Mouse (Mus musculus): Measurements from ENCODE around the gene Prss36. TPM values are rescaled to one million over a fixed set of nuclear protein-coding genes. Genes with fewer than 3 reads are reported as not detected.

Gene Prss36
- polyA plus RNA-seq, 1 experiment: 15.9 TPM

DNA sequence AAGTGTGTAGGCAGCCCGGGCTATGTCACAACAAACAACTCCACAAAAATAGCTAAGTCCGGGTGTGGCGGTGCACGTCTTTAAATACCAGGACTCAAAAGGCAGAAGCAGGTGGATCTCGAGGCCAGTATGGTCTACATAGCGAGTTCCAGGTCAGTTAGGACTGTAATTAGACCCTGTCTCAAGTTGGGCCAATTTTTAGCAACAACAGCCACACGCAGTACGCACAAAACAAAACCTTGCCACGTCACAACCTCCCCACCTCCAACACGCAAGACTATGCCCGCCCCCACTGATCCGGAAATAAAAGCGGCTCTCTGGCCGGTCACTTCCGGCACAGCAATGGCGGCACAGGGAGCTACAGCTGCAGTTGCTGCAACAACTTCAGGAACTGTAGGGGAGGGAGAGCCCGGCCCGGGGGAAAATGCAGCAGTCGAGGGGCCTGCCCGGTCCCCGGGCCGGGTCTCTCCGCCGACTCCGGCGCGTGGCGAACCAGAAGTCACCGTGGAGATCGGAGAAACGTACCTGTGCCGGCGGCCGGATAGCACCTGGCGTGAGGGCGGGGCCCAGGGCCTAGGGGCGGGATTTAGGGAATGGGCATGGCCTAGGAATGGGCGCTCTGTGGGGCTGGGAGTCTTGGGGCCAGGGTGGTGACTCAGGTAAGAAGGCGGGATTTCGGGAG lies 34.2 kb downstream of the Prss36 start, which contains the start of gene Kat8:
TSS of gene Kat8 (plus strand) at position 327 of the 682 bp plus-strand sequence.
- no peak for TF ChIP-seq CTCF (IDR thresholded peaks at IDR 0.05; ENCODE audit: borderline replicate concordance, insufficient read depth, low read depth, low read length)
- peak; percentile 86; the same call in 1 of the 2 replicates for TF ChIP-seq POLR2A (IDR thresholded peaks at IDR 0.05; ENCODE audit: borderline replicate concordance, insufficient read depth, low read length)
- peak; percentile 89 to 91 for DNase-seq
- H3K4me3 ChIP-seq (replicated peaks; ENCODE audit: insufficient read depth, low read depth, low read length): peak within 1 kb of the TSS; percentile 90
- peak within 1 kb of the TSS; percentile 97 for H3K27ac ChIP-seq (ENCODE audit: insufficient read depth, low read length)
- no peaks in the 10 kb centered on the region for H3K4me1 ChIP-seq (ENCODE audit: control insufficient read depth, insufficient read depth, low read length)
- 2% methylated on average over 40 of the region's 40 CpGs for WGBS
- no peaks in the 10 kb centered on the region for H3K27me3 ChIP-seq (ENCODE audit: control insufficient read depth, insufficient read depth, low read length)

DNA sequence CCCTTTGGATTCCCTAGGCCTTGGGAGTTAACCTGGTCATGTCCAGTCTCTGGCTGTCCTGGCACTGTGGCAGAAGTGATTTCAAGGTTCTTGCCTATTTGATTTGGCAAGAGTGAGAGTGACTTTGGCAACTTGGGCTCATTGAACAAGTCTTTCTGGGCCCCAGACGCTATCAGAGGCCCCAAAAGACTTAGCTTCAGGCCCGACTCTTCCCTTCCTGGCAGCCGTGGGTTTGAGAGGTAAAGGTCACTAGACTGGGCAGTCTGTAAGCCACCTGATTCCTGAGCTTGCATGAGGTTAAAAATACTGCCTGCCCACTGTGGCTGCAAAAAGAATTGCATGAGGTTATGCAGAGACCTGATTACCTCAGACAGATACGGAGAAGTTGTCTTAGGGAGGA lies 37.9 kb downstream of the Prss36 start:
- H3K4me1 ChIP-seq (ENCODE audit: control insufficient read depth, insufficient read depth, low read length): peaks cover 6% of the 10 kb centered on the region; the same call in 1 of the 2 replicates
- no peak overlapping the region for H3K4me3 ChIP-seq (replicated peaks; ENCODE audit: insufficient read depth, low read depth, low read length)
- 88% methylated on average over 4 of the region's 4 CpGs for WGBS
- H3K27ac ChIP-seq (ENCODE audit: insufficient read depth, low read length): no peak overlapping the region
- no peaks in the 10 kb centered on the region for H3K27me3 ChIP-seq (ENCODE audit: control insufficient read depth, insufficient read depth, low read length)
- DNase-seq: no peak
- TF ChIP-seq POLR2A (IDR thresholded peaks at IDR 0.05; ENCODE audit: borderline replicate concordance, insufficient read depth, low read length) (no peak), CTCF (IDR thresholded peaks at IDR 0.05; ENCODE audit: borderline replicate concordance, insufficient read depth, low read depth, low read length) (no peak)

DNA sequence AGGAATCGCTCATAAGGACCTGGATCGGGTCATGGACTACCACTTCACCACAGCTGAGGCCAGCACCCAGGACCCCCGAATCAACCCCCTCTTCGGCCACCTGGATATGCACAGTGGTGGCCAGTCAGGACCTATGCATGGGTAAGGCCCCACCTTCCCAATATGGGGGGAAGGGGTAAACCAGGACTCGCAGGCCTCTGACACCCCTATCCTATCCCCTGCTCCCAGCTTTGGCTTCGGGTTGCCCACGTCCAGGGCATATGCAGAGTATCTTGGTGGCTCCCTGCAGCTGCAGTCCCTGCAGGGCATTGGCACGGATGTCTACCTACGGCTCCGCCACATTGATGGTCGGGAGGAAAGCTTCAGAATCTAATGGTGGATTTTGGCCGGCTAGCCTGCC lies 38.6 kb downstream of the Prss36 start:
- no peak overlapping the region for H3K4me3 ChIP-seq (replicated peaks; ENCODE audit: insufficient read depth, low read depth, low read length)
- DNase-seq: no peak
- TF ChIP-seq CTCF (IDR thresholded peaks at IDR 0.05; ENCODE audit: borderline replicate concordance, insufficient read depth, low read depth, low read length): no peak
- TF ChIP-seq POLR2A (IDR thresholded peaks at IDR 0.05; ENCODE audit: borderline replicate concordance, insufficient read depth, low read length): no peak
- WGBS: 91% methylated on average over 12 of the region's 12 CpGs
- H3K4me1 ChIP-seq (ENCODE audit: control insufficient read depth, insufficient read depth, low read length): peaks cover 6% of the 10 kb centered on the region; the same call in 1 of the 2 replicates
- H3K27me3 ChIP-seq (ENCODE audit: control insufficient read depth, insufficient read depth, low read length): no peaks in the 10 kb centered on the region
- no peak overlapping the region for H3K27ac ChIP-seq (ENCODE audit: insufficient read depth, low read length)

DNA sequence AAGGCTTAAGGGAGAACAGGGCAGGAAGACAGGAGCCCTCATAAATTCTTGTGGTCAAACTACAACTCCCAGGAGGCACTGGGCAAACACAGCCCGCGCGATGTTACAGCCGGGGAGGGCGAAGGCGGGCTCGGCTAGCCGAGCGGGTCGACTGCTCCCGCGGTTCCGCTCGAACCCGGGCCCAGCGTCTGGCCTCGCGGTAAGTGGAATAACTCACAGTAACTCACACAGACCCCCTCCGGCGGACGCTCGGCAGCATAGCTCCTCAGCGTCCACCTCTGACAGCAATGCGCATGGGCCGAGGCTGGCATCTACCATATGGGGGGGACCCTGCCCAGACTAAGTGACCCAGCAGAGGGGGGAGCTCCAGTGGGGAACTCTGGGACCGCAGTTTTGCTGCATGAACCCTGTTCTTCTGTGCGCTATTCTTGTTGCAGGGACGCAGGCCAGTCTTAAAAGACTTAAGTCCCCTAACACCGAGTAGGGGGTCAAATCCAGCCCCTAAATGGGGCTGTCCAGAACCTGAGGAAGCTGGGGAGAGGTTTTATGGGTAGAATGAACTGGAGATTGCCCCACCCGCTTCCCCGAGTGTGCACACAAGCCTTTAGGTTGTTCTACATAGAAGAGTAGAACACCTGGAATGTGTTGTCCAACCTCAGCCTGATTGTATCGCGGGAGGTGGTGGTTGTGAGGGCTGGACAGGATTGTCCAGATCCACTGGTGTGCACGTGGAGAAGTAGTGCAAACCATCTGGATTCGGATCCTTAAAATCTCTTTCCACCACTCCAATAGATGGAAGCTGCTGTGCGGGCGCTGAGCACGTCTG lies 42.3 kb downstream of the Prss36 start, which contains the start of gene Bckdk:
TSS of gene Bckdk (plus strand) at position 112 of the 826 bp plus-strand sequence.
- TF ChIP-seq POLR2A (IDR thresholded peaks at IDR 0.05; ENCODE audit: borderline replicate concordance, insufficient read depth, low read length): peak; percentile 86; the same call in 1 of the 2 replicates
- TF ChIP-seq CTCF (IDR thresholded peaks at IDR 0.05; ENCODE audit: borderline replicate concordance, insufficient read depth, low read depth, low read length): no peak
- DNase-seq: peak; percentile 82 to 83
- peaks cover 6% of the 10 kb centered on the region; the same call in 1 of the 2 replicates for H3K4me1 ChIP-seq (ENCODE audit: control insufficient read depth, insufficient read depth, low read length)

DNA sequence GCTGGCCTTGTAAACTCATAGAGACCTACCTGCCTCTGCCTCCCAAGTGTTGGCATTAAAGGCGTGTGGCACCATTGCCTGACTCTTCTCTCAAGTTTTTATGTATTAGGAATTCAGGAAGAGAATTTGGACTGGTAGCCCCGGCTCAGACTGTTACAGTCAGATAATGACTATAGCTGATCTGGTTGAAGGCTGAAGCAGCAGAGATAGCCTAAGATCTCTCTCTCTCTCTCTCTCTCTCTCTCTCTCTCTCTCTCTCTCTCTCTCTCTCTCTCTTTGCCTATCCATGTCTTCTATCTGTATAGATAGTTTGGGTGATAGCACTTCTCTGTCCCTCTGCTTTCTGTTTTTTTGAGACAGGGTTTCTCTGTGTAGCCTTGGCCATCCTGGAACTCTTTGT lies 44.8 kb downstream of the Prss36 start:
- WGBS: 75% methylated on average over 2 of the region's 2 CpGs
- no peak overlapping the region for H3K4me3 ChIP-seq (replicated peaks; ENCODE audit: insufficient read depth, low read depth, low read length)
- H3K27me3 ChIP-seq (ENCODE audit: control insufficient read depth, insufficient read depth, low read length): no peaks in the 10 kb centered on the region
- DNase-seq: no peak
- no peak for TF ChIP-seq POLR2A (IDR thresholded peaks at IDR 0.05; ENCODE audit: borderline replicate concordance, insufficient read depth, low read length)
- no peak for TF ChIP-seq CTCF (IDR thresholded peaks at IDR 0.05; ENCODE audit: borderline replicate concordance, insufficient read depth, low read depth, low read length)
- H3K4me1 ChIP-seq (ENCODE audit: control insufficient read depth, insufficient read depth, low read length): peaks cover 6% of the 10 kb centered on the region; the same call in 1 of the 2 replicates
- no peak overlapping the region for H3K27ac ChIP-seq (ENCODE audit: insufficient read depth, low read length)

More for the DNA sequence above, 42.3 kb downstream of the Prss36 start, which contains the start of gene Bckdk:
- WGBS: 6% methylated on average over 38 of the region's 38 CpGs
- H3K4me3 ChIP-seq (replicated peaks; ENCODE audit: insufficient read depth, low read depth, low read length): peak within 1 kb of the TSS; percentile 84
- H3K27me3 ChIP-seq (ENCODE audit: control insufficient read depth, insufficient read depth, low read length): no peaks in the 10 kb centered on the region
- peak within 1 kb of the TSS; percentile 79 for H3K27ac ChIP-seq (ENCODE audit: insufficient read depth, low read length)

DNA sequence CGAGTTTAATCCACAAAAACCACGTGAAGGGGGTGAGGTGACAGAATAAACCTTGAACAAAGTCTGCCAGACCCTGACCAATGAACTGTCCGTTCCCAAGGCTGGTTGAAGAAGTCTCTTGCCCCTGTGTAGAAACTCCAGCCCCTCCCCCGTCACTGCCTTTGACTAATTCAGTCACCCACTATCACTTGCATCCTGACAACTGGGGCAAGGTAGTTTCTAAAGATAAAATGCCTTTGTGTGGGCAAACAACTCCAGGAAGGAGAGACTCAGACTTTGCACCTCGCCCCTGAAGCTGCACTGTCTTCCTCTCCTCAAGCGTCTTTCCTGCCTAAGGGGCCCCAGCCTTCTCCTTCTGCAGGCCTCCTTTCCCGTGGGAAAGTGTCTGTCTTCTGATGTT lies 46.5 kb downstream of the Prss36 start:
- 42% methylated on average over 7 of the region's 7 CpGs for WGBS

DNA sequence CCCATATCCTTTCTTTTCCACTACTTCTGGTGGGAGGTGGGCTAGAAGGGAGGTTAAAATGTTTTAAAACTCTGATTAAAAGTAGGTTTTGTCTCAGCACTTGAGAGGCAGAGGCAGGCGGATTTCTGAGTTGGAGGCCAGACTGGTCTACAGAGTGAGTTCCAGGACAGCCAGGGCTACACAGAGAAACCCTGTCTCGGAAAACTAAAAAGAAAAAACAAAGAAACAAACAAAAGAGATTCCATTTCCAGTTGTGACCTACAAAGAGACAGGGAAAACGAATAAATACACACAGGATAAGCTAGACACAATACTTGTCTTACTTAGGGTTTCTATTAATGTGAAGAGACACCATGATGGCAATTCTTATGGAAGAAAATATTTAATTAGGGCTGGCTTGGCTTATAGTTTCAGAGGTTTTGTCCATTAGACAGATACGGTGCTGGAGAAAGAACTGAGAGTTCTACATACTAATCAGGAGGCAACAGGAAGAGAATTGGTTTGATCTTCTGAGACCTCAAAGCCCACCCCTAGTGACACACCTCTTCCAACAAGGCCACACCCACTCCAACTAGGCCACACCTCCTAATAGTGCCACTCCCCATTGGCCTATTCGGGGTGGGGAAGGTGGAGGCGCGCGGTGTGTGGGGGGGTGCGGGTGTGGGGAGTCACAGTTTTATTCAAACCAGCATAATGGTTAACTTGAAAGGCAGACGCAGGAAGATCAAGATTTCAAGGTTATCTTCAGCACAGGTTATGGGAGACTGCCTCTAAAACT lies 48.2 kb downstream of the Prss36 start:
- TF ChIP-seq POLR2A (IDR thresholded peaks at IDR 0.05; ENCODE audit: borderline replicate concordance, insufficient read depth, low read length) (no peak), CTCF (IDR thresholded peaks at IDR 0.05; ENCODE audit: borderline replicate concordance, insufficient read depth, low read depth, low read length) (no peak)
- H3K4me3 ChIP-seq (replicated peaks; ENCODE audit: insufficient read depth, low read depth, low read length): no peak overlapping the region
- DNase-seq: no peak
- 33% methylated on average over 10 of the region's 10 CpGs for WGBS
- H3K27me3 ChIP-seq (ENCODE audit: control insufficient read depth, insufficient read depth, low read length): no peaks in the 10 kb centered on the region
- H3K4me1 ChIP-seq (ENCODE audit: control insufficient read depth, insufficient read depth, low read length): peaks cover 4% of the 10 kb centered on the region; the same call in 1 of the 2 replicates
- H3K27ac ChIP-seq (ENCODE audit: insufficient read depth, low read length): no peak overlapping the region

More for the DNA sequence above, 46.5 kb downstream of the Prss36 start:
- Histone ChIP-seq H3K27ac (ENCODE audit: insufficient read depth, low read length) (no peak overlapping the region), H3K4me1 (ENCODE audit: control insufficient read depth, insufficient read depth, low read length) (peaks cover 3% of the 10 kb centered on the region; the same call in 1 of the 2 replicates), H3K27me3 (ENCODE audit: control insufficient read depth, insufficient read depth, low read length) (no peaks in the 10 kb centered on the region), H3K4me3 (replicated peaks; ENCODE audit: insufficient read depth, low read depth, low read length) (no peak overlapping the region)
- TF ChIP-seq CTCF (IDR thresholded peaks at IDR 0.05; ENCODE audit: borderline replicate concordance, insufficient read depth, low read depth, low read length): no peak
- no peak for TF ChIP-seq POLR2A (IDR thresholded peaks at IDR 0.05; ENCODE audit: borderline replicate concordance, insufficient read depth, low read length)
- DNase-seq: no peak
